Mouse (Mus musculus): Measurements from ENCODE around the gene Ehmt1.

Gene Ehmt1

DNA sequence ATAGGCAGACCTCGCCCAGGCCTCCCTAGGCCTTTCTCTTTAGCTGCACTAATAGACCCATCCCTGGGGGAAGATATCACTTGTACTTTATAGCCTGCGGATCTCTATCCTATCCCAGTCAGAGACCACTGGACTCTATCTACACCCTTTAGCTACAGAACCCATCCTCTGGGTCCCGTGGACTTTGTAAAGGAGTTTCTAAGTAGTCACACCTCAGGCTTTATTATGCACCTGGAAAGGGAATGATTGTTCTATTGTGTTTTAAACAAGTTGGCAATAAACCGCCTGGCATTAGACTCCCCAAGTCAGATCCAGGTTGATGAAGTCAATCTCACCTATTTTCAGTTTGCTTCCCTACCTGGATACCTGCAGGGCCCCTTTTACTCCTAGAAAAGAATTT is 7.2 kb downstream of the Ehmt1 start:
- no peak for DNase-seq (ENCODE audit: low spot score)

DNA sequence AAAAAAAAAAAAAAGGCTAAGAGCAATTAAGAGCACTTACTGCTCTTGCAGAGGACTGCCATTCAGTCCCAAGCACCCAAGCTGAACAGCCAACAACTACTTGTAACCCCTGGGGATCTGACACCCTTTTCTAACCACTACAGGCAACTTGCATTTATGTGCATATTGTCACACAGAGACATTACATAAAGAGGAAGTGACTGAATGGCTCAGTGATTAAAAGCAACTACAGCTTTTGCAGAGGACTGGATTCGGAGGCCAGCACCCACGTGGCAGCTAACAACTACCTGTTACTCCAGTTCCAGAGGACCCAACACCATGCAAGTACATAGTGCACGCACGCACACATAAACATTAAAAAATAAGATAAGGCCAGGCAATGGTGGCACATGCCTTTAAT is 8.9 kb downstream of the Ehmt1 start:
- DNase-seq (ENCODE audit: low spot score), result no peak

DNA sequence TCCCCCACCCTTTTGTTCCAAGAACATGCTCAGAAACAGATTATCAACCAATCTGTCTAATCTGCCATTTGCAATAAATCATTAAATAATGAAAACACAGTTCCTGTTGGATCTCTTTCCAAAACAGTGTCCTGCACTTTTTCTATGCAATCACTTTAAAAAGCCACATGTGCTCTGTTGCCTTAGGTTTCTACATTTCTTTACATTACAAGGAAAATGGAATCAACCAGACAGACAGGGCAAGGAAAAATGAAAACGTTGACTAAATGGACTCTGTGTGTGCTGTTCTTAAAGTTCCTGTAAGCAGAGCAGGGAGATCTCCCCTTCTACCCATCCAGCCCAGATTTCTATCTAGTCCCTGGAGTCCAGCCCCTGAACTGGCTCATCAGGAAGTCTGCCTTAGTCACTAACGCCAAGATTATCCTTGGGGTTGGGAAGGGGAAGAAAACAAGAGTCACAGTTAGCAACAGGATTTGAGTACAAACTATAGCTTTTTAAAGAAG is 13.7 kb downstream of the Ehmt1 start:
- DNase-seq (ENCODE audit: low spot score), result no peak

DNA sequence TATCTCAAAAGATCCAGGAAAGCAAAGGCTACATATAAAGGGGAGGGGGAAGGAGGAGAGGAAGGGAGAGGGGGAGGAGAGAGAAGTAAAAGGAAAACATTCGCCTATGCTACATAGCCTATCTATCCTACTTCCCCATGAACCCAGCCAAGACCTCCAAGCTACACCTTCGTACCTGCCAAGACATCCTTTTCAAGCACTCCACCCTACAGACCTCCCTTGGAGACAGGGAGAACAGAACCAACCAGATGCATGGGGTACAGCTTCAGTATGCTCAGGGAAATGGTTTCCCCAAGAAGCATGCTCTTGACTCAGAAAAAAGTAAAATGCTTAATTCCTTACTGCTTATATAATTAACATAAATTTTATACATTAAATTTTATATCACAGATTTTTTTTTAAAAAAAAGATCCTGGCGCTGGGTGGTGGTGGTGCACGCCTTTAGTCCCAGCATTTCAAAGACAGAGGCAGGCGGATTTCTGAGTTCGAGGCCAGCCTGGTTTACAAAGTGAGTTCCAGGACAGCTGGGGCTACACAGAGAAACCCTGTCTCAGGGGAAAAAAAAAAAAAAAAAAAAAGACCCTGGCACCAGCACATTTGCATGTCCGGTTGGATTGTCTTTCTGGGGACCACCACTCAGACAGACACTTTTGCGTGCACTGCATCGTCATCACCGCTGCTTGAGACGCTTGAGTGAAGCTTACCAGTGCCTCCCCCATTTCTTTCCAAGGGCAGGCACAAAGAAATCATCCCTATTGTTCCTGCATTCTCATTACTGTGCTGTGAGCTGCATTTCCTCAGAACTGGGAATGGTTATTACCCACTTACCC is 14.4 kb downstream of the Ehmt1 start:
- no peak for DNase-seq (ENCODE audit: low spot score)

DNA sequence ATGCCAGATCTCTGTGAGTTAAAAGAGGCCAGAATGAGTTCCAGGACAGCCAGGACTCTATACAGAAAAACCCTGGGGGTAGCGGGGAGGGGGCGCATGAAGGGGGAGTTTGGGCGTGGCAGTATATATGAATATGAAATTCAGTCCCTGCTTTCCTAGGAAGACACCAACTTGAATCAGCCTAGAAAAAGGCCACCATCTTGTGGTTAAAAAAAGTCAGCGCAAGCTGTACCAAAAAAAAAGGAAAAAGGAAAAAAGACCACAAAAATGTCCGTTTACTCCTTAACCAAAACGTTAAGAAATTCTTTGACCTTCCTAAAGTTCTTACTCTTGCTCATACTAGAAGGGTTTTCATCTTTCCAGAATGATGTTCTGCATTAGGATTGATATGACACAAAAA is 16.4 kb downstream of the Ehmt1 start:
- DNase-seq (ENCODE audit: low spot score), result no peak

DNA sequence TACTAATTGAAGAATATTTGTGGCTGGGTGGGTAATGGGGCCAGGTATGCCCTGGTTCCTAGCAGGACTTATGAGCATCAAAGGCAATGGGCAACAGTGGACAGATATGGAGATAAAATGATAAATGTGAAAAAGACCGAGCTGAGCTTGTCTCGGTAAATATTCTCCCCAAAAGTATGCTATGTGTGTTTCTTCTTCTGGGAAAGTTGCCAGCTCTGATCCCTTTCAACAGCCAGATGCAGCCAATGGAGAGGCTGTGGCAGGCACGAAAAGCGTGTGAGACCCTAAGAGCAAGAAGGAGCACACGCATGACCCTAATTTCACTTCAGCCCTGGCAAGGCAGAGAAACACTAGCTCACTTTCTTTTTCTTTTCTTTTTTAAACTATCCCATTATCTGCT is 18.4 kb downstream of the Ehmt1 start:
- no peak for DNase-seq (ENCODE audit: low spot score)

DNA sequence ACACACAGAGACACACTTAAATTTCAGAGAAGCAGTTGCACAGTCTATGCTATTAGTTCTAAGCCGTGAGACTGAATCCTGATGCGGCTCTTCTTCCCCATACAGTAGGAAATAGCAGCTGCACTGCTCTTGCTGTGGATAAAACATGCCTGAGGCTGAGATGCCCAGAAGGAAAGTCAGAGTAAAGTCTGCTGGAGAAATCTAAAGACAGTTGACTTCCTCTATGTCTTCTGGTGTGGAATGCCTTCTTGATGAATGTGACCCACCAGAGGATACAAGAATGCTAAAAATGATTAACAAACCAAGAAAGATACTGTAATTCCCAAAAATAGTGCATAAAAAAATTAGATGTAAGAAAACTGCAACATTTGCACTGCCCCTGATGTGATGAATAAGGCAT is 20.1 kb downstream of the Ehmt1 start:
- no peak for DNase-seq (ENCODE audit: low spot score)

DNA sequence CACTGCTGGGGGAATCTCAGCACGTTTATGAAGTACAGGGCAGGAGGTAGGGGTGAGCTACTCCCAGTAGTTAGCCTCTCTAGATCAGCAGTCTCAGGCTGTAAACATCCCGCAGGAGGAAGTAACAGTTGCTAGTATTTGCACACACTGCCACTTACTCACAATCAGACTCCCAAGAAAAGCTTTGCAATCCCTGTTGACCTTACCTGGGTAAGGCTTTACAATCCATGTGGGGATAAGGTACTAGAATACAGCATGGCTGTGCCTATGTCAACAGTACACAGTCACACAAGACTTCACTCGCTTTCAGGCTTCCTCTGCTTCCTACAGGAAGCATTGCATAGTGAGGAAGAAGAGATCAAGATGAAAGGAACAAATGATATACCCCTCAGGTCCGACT is 22.7 kb downstream of the Ehmt1 start:
- DNase-seq (ENCODE audit: low spot score), result no peak

DNA sequence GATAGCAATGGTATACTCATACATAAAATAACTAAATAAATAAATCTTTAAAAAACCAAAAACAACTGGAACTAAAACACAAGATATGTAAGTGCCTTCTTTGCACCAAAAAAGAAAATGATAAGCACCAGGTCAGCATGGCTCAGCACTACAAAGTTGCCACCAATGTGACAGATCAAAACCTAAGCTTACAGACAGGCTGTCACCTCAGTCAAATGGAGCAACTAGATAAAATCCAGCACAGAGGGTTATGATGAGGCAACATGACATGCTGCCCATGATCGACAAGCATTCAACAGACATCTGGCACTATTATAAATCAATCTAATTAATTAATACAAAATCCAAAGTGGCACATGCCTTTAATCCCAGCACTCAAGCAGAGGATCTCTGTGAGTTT is 25.2 kb downstream of the Ehmt1 start:
- DNase-seq (ENCODE audit: low spot score), result no peak

DNA sequence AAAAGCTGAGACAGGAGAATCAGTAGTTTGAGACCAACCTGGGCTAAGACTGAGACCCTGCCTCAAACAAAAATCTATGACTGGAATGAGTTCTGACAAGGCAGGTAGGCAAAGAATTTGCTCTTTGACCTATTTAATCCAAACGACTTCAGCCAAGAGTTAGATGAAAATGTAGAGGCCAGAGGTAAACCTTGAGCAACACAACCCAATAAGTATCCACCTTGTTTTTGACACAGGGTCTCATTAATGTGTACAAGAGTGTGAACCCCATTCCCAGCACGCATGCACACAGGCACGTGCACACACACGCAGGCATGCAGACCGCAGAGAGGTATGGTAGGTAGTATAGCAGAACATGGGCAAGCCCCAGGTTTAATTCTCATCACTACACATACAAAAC is 27.1 kb downstream of the Ehmt1 start:
- DNase-seq (ENCODE audit: low spot score), result no peak

DNA sequence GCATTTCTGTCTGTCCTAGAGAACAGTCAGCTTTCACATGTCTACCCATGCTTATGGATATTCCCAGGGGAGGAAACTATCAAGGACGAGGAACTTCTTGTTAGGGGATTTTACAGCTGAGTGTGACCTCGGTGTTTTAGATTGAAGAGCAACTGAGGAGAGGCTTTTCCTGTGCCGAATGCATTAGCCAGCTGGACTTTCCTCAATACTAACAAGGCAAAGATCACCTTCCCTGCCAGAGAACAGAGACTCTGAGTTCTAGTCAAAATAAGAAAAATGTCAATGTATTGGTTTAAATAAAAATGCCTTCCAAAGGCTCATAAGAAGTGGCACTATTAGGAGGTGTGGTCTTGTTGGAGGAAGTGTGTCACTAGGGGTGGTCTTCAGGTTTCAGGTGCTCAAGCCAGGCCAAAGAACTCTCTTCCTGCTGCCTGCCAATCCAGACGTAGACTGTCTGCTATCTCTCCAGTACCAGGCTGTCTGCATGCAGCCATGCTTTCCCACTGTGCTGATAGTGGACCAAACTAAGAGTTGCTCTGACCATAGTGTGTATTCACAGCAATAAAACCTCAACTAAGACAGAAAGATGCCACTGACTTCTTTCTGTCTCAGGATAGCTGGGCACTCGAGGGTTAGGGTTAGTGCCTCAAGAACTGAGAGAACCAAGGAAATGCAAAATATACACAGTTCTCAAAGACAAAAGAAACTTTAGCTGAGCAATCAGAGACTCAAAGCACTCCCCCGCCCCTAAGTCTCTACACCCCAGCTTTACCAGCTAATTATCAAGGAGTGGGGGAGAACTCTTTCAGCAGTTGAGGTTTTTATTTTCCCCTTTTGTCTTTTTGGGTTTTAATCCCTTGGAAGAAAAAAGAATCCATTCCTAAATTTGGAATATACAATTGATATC is 28.6 kb downstream of the Ehmt1 start:
- no peak for DNase-seq (ENCODE audit: low spot score)

DNA sequence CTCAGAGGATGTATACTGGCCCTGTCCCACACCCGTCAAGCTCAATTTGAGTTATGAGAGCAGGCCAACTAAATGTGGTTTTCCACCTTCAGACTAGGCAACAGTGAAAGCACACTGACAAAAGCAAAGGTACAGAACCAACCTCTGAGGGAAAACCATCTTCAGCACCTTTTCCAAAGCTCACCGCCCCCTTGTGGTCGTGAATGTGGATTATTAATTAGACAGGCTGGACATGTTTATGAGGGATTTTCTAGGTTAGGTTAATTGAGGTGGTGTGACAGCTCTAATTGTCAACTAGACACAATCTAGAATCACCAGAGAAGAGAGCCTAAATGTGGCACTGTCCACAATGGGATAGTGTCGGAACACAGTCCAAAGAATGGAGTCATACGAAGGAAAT is 30.5 kb downstream of the Ehmt1 start:
- no peak for DNase-seq (ENCODE audit: low spot score)

DNA sequence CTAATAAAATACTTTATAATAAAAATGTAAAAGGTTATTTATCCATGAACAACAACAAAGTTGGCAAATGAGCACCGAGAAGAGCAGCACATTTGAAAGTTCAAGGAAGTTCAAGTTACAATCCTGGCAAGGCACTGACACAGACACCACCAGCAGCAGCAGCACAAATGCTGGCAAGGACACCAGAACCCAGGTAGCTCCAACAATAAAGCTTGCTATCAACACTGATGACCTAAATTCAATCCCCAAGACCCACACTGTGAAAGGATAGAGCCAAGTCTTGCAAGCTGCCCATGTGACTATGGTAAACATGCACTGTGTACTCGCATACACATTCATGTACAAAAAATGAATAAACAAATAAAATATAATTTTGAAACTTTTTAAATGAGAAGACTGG is 38.7 kb downstream of the Ehmt1 start:
- DNase-seq (ENCODE audit: low spot score), result no peak

DNA sequence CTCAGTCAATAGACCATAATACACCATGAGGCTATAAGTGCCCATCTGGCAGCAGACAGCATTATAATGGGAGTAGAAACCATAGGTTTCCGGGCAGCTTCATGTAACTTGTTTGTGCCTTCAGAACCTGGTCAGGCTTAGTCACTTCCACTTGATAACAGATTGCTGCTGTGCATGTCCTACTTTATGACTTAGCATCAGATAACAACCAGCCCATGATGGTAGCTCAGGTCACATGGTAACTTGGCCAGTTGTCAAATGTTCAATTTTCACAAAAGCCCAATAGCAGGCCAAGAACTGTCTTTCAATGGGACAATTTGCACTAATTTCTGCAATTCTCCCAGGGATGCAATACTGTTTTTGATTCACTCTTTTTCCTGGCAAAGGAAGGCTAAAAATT is 48.5 kb downstream of the Ehmt1 start:
- DNase-seq (ENCODE audit: low spot score), result no peak

DNA sequence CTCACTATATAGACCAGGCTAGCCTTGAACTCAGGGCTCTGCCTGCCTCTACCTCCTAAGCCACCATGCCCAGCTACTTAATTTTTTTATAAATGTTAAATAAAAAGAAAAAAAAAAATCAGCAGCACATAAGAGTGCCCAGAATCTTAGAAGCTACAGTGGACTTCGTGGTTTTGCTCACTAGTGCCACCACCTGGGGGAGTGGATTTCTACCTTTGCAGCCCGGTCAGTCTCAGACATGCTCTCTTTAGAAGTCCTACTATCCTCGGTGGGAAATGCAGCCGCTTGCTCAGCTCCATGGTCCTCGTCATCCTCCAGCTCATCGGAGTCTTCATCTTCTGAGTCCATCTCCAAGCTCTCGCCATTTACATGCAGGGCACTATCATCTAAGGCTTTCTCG is 56.4 kb downstream of the Ehmt1 start:
- DNase-seq (ENCODE audit: low spot score), result no peak

DNA sequence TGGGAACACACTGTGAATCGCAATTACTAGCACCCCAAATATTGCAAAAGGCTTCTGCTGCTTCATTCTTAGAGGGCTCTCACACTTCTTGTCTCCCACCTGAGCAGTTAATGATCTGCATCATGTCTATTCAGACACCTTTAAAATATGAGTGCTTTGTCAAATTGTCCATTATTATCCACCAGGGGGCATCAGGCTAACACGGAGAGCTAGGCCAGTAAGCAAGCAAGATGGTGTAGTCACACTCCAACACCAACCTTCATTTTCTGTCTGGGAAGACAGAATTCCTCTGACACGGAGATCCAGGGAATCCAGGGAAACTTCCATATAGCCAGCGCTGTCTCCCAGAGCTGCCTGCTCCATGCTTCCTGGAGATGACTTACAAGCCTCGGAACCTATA is 67.0 kb downstream of the Ehmt1 start:
- DNase-seq (ENCODE audit: low spot score), result no peak

DNA sequence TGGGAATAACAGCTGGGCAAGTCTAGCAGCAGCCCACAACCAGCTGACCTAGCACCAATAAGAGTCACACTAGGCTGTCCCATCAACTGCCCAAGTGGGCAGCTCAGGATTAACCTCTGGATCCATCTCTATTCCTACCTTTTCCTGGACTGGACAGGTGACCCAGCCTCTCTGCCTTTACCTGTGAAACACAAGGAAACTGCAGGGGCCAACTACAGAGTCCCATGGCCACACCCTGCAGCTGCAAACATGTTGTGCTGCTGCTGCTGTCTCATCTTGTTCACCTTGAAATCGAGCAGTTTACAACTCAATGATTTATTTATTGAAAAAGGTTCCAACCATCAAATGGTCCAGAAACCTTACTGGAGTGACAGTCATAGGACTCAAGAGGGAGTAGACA is 72.9 kb downstream of the Ehmt1 start:
- no peak for DNase-seq (ENCODE audit: low spot score)

DNA sequence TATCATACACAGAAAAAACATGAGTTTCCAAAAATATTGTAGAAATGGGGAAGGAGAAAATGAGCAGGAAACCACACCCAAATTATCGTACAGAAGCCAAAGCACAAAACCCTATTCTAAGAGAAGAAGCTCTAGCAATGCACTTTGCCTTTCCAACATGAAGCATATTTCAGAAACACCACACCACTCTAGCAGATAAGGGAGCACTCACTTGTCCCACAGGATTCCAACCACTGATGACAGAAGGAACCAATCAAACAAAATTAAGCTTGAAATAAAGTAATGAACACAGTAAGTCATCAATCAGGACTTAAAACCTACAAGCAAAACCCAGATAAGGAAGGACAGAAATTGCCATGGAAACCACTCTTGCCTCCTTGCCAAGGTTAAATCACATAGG is 74.2 kb downstream of the Ehmt1 start:
- DNase-seq (ENCODE audit: low spot score), result no peak

DNA sequence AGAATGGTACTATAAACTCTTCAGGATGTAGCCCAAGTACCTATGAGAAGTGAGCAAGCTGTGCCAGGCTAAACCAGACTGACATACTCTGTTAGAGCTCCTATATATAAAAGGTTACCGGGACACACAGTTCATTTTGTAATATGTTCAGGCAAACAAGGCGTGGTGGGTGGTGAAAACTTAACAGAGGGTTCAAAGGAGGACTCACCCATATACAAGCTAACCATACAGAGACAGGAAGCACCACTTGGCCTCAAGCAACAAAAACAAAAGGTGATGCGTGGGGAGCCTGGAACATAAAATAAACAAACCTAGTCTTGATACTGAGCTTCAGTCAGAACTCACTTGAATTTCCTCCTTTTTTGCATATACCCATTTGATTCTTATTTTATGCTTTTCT is 88.8 kb downstream of the Ehmt1 start:
- DNase-seq (ENCODE audit: low spot score), result no peak

DNA sequence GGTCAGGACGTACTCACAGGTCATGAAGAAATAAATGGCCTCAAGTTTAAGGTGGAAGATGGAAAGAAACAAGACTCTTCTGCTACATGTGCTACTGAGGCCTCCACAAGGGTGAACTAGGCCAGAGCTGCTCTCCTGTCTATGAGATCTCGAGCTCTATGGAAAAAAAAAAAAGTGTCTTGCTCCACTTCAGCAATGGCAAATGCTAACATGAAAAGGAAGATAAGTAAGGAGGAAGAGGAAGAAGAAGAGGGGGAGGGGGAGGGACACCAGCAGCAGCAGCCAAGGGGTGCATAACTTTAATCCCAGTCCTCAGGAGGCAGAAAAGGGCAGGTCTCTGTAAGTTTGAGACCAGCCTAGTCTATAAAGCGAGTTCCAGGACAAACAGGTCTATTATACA is 109.7 kb downstream of the Ehmt1 start:
- no peak for DNase-seq (ENCODE audit: low spot score)

DNA sequence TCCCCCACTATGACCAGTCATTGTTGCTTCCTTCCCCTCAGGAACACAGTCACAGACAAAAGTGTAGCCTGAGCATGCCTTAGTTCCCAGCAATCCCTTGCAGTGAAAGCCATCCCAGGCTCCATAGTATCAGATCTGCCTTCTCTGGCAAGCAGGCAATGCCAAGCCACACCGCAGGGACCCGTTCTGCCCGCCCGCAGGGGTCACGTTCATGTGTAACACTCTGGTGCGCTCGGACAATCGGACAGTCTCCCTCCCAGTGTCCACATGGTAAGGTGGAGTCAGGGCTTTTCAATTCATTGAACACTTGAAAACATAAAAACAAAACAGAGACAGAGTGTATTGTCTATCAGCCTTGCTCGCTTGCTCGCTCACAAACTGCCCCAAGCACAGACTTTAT is 111.7 kb downstream of the Ehmt1 start:
- no peak for DNase-seq (ENCODE audit: low spot score)

DNA sequence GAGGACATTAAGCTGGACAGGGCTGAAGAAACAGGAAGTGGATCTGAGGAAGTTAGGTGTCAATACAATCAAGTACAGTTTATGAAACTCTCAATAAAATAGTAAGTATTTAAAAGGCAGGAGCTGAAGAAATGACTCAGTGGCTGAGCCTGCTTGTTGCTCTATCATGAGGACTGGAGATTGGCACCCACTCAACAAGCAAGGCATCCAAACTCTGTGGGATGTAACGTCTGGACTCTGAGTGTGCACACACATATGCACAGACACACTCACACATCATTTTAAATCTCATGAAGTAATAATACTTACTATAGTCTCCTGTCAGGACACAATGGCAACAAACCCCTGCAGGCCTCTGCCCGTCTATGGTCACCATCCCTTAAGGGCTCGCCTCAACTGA is 112.4 kb downstream of the Ehmt1 start:
- DNase-seq (ENCODE audit: low spot score), result no peak

DNA sequence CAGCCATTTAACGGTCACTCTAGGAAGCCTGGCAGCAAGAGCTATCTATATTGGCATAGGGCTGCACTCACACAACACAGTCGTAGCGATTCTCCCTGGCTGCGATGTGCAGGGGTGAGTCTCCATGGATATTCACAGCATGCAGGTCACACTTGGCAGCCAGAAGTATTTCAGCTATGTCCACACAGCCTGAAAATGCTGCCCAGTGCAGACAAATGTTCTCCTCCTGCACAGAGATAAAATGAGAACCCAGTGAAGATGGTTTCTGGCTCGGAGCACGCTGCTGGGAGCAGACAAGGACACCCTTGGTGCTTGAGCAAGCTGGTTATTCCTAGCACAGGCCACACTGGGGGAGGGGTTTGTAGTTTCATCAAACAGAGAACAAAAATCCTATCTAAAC is 113.3 kb downstream of the Ehmt1 start:
- DNase-seq (ENCODE audit: low spot score), result no peak
